Mouse (Mus musculus) ovary, postnatal 10 days (tissue): Measurements from ENCODE around the gene Plcb2.

Experiments used
- DNase-seq: peaks from one replicate; pipeline ENCODE4 v3.0.0; 2022; ENCODE audit warnings: low spot score

Gene Plcb2

GRCm38 (mm10) chr2:118685088-118685487, 43.1 kb downstream of the Plcb2 start:
- no peak for DNase-seq

- DNase-seq, result no peak
Observed at GRCm38 (mm10) chr2:118682544-118683260, 45.5 kb downstream of the Plcb2 start.

- no peak for DNase-seq
Observed at GRCm38 (mm10) chr2:118680926-118681325, 47.3 kb downstream of the Plcb2 start.

- DNase-seq, result no peak
Observed at GRCm38 (mm10) chr2:118679577-118679976, 48.7 kb downstream of the Plcb2 start.

- DNase-seq, result no peak
Observed at GRCm38 (mm10) chr2:118677817-118678216, 50.4 kb downstream of the Plcb2 start.

GRCm38 (mm10) chr2:118676839-118677741, 51.1 kb downstream of the Plcb2 start:
- no peak for DNase-seq

- no peak for DNase-seq
Observed at GRCm38 (mm10) chr2:118674500-118674899, 53.7 kb downstream of the Plcb2 start.

GRCm38 (mm10) chr2:118673686-118674465, 54.4 kb downstream of the Plcb2 start:
- DNase-seq, result no peak

- DNase-seq, result no peak
Observed at GRCm38 (mm10) chr2:118671728-118672127, 56.5 kb downstream of the Plcb2 start.

- DNase-seq, result no peak
Observed at GRCm38 (mm10) chr2:118669785-118670184, 58.5 kb downstream of the Plcb2 start.

- no peak for DNase-seq
Observed at GRCm38 (mm10) chr2:118669245-118669644, 59.0 kb downstream of the Plcb2 start.

GRCm38 (mm10) chr2:118667181-118667580, 61.1 kb downstream of the Plcb2 start:
- DNase-seq, result no peak

GRCm38 (mm10) chr2:118665616-118666015, 62.6 kb downstream of the Plcb2 start:
- no peak for DNase-seq

- no peak for DNase-seq
Observed at GRCm38 (mm10) chr2:118664975-118665516, 63.2 kb downstream of the Plcb2 start.

GRCm38 (mm10) chr2:118663804-118664766, 64.2 kb downstream of the Plcb2 start:
- DNase-seq, result no peak

GRCm38 (mm10) chr2:118662902-118663803, 65.1 kb downstream of the Plcb2 start, which contains the start of gene Pak6:
TSS of gene Pak6 (plus strand) at chr2:118663303.
- no peak for DNase-seq

- no peak for DNase-seq
Observed at GRCm38 (mm10) chr2:118661891-118662290, 66.3 kb downstream of the Plcb2 start.

GRCm38 (mm10) chr2:118659998-118660452, 68.2 kb downstream of the Plcb2 start:
- DNase-seq, result no peak

GRCm38 (mm10) chr2:118659493-118659892, 68.7 kb downstream of the Plcb2 start:
- no peak for DNase-seq

- no peak for DNase-seq
Observed at GRCm38 (mm10) chr2:118659077-118659476, 69.2 kb downstream of the Plcb2 start.
